Mouse (Mus musculus): ENCODE results near the gene Prickle1. TPM values are rescaled to one million over a fixed set of nuclear protein-coding genes. Genes with fewer than 3 reads are reported as not detected.

Prickle1 gene
- 13.9 and 15.5 TPM in 2 replicates for polyA plus RNA-seq (2015; fragmentation: Nextera tagmentation; extraction: Ambion mirVana)

GRCm38 (mm10) chr15:93595746-93596145 is at the start of gene Prickle1:
TSS of gene Prickle1 (minus strand) at chr15:93595891.

Other genes with a start within 250 kb of the Prickle1 start
- gene Zcrb1, start 197.6 kb downstream of the Prickle1 start, polyA plus RNA-seq (2015; fragmentation: Nextera tagmentation; extraction: Ambion mirVana) = 95.3 and 109 TPM in 2 replicates
- 16.6 and 17.0 TPM in 2 replicates for gene Pphln1, start 197.5 kb downstream of the Prickle1 start, polyA plus RNA-seq (2015; fragmentation: Nextera tagmentation; extraction: Ambion mirVana)

All from skeletal muscle tissue, postnatal 0 days (tissue).